Mouse (Mus musculus) B cell, adult 2 months (primary cell): ENCODE data around the gene Zfp740.

Experiments used
- DNase-seq, 2 experiments: peaks; one replicate each; pipeline ENCODE4 v3.0.0; 2022

Zfp740 gene

GRCm38 (mm10) chr15:102250521-102250920 is 47.5 kb downstream of the Zfp740 start:
- DNase-seq = no peak

- DNase-seq = no peak
These were observed 52.7 kb downstream of the Zfp740 start for GRCm38 (mm10) chr15:102255547-102256255.

GRCm38 (mm10) chr15:102256431-102257201 is 53.6 kb downstream of the Zfp740 start:
- no peak for DNase-seq

DNA sequence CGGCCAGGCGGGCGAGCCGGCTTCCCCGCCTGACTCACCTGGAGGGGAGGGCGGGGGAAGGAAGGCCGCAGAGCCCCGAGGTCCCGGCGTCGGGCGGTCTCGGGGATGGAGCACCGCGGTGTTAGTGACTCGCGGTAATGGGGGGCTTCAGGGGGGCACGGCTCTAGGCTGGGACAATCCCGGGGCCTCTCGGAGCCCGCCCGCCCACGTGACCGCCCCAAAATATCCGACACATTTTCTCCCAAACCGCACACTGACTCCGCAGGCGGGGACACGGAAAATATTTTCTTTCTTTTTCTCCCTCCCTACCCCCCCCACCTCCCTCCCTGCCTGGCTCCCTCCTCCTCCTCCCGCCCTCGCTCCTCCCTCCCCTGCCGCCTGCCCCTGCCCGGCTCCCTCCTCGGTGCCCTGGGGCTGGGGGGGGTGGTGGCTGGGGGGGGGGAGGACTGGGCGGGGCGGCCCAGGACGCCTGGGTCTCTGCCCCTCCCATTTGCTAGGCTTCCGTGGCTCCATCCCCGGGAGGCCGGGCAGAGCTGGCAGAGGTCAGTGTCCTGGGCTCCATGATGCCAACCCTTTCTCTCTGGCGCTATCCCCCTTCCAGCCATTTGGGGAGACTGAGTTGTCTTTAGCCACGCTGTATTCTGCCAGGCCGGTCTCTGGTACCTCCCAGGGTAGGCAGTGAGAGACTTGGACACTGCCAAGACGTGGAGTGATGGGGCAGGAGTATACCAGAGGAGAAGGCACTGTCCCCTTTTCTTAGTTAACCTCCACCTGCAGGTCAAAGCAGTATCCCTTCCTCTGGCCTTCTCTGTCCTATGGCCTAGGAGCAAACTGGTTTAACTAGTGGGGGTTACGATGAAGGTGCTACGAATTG is 54.4 kb downstream of the Zfp740 start, which contains the start of gene Rarg:
Gene Rarg, minus strand, starts transcription at position 316 of the 874 bp plus-strand sequence.
- DNase-seq = no peak

- DNase-seq = no peak
These were observed 55.0 kb downstream of the Zfp740 start for GRCm38 (mm10) chr15:102258076-102258470.

DNA sequence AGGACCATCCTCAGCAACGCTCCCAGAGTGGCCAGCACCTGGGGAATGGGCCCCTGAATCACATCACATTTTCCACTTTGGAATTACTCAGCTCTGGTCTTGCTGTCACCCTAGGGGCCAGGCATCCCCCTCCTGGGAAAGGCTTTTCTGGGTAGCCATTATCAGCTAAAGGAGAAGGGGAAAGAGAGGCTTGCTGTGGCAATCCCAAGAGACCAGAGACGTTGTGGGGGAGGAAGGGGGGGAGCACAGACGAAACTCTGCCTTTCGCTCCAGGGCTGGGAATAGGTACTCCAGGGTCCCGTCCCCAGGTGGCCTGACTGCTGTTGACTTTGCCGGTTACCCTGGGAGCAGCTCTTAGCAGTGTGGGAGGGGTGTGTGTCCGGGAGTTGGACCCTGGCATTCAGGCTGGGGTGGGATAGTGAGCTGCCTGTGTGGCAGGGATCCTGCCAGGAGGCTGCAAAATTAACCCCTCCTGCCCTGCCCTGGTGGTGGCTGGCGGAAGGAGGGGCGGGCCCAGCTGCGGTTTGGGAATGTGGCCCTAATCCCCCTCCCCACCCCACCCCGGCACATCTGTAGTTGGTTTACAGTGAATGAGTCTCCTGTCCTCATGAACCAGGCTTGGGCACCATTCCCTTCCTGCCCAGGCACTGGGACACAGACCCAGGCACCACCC is 55.7 kb downstream of the Zfp740 start:
- no peak for DNase-seq

- no peak for DNase-seq
These were observed 59.5 kb downstream of the Zfp740 start for GRCm38 (mm10) chr15:102262582-102262981.

DNA sequence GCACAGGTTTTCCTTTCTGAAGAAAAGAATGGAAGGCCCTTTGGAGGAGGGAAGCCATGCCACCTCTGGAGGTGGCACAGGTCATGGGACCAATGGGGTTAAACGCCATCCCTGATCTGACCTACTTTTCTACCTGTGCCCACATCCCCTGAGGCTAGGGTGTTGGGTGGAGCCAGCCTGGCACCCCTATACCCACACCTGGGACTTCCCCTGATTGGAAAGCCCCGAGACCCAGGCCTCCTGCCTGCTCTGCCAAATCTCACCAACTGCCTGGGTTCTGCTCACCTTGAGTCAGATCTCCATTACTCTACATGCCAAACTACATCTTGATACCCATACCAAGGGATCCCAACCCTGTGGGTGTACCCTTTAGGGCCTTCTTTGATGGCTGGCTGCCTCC is 60.0 kb downstream of the Zfp740 start:
- DNase-seq = no peak
